Mouse (Mus musculus) midbrain, embryonic 16.5 days (tissue): ENCODE data around the gene Zbtb3. TPM values are rescaled to one million over a fixed set of nuclear protein-coding genes. Genes with fewer than 3 reads are reported as not detected.

Experiments
- ATAC-seq: fragments of 200-750 bp; cut with Nextera tagmentation; 2 replicates; pipeline ENCODE4 v1.8.0; 2017; ENCODE audit warnings: moderate TSS enrichment
- H3K27ac ChIP-seq: fragments of 300-500 bp; sonication (generic); 2 replicates; pipeline ENCODE4 v1.5.1; 2014; ENCODE audit warnings: mild to moderate bottlenecking, low read length, mixed read lengths
- H3K27me3 ChIP-seq: fragments of 300-500 bp; sonication (generic); 2 replicates; pipeline ENCODE4 v1.6.1; 2014; ENCODE audit warnings: low read depth, low read length, mixed read lengths; ENCODE audit not compliant: control insufficient read depth, insufficient read depth
- H3K36me3 ChIP-seq: fragments of 300-500 bp; sonication (generic); 2 replicates; pipeline ENCODE4 v1.6.1; 2014; ENCODE audit warnings: mild to moderate bottlenecking, low read length, moderate library complexity, mixed read lengths; ENCODE audit not compliant: control insufficient read depth, insufficient read depth
- H3K4me1 ChIP-seq: fragments of 300-500 bp; sonication (generic); 2 replicates; pipeline ENCODE4 v1.6.1; 2014; ENCODE audit warnings: mild to moderate bottlenecking, low read length, mixed read lengths; ENCODE audit not compliant: control insufficient read depth, insufficient read depth
- H3K4me2 ChIP-seq: fragments of 300-500 bp; sonication (generic); 2 replicates; pipeline ENCODE4 v1.6.1; 2014; ENCODE audit warnings: mild to moderate bottlenecking, low read length, mixed read lengths
- H3K4me3 ChIP-seq: fragments of 300-500 bp; sonication (generic); 2 replicates; pipeline ENCODE4 v1.5.1; 2014; ENCODE audit warnings: low read depth, mild to moderate bottlenecking, low read length, moderate library complexity, mixed read lengths
- H3K9ac ChIP-seq: fragments of 300-500 bp; sonication (generic); 2 replicates; pipeline ENCODE4 v1.6.1; 2014; ENCODE audit warnings: low read depth, low read length, mixed read lengths
- H3K9me3 ChIP-seq: fragments of 300-500 bp; sonication (generic); replicated peaks from 2 replicates; pipeline ENCODE4 v1.6.1; 2014; ENCODE audit warnings: mild to moderate bottlenecking, low read length, mixed read lengths; ENCODE audit not compliant: control insufficient read depth, poor library complexity, severe bottlenecking
- WGBS: fragments of 180-500 bp; shearing (Covaris S2); extraction: QIAGEN DNeasy Blood & Tissue Kit; methylation state at CpG from one replicate; pipeline ENCODE4 v1.1.7; 2014; 5-methylcytosine and 5-hydroxymethylcytosine counted together
- polyA plus RNA-seq: library from polyadenylated mRNA; unstranded; fragments of >200 nt; fragmentation: Nextera tagmentation; extraction: Ambion mirVana; gene quantifications from 2 replicates; pipeline ENCODE4 v1.2.1, GENCODE M21; 2015

Gene Zbtb3
- polyA plus RNA-seq = 7.6 and 8.9 TPM in 2 replicates

DNA sequence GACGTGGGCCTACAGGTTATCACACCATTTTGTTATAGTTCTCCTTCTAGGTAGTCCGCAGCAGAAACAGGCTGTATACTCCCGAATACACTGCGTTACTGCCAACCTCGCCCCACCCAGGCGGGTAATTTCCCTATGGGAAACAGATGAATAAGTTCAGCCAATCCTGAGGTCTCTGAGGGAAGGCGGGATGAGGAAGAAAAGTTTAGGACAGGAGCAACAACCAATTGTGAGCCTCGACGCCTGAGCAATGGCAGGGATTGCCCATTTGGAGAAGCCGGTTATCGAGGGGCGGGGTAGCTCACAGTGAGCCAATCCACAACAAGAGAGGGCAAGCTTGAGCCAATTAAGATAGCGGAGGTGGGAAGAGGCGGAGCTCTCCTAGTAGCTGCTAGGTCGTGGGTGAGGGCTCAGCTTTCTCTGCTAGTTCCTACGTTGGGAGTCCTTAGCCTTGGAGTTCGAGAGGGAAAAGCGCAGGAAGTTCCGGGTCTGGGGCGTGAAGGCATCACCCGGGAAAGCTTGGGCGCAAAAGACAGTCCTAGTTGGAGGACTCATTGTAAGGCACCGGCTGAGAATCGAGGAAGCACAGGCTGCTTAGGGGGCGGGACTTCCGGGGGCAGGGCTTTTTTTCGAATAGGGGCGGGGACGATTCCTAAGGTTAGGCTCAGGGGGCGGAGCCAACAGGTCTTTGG, at the start of gene Zbtb3:
Gene Zbtb3 (plus strand): TSS at position 426 of the 692 bp plus-strand sequence.
- H3K4me2 ChIP-seq = peak within 1 kb of the TSS; percentile 67
- no peaks in the 10 kb centered on the region for H3K27me3 ChIP-seq
- peaks cover 21% of the 10 kb centered on the region for H3K4me1 ChIP-seq
- under 1% methylated on average over 30 of the region's 30 CpGs for WGBS
- peak within 1 kb of the TSS; percentile 74 for H3K9ac ChIP-seq
- H3K9me3 ChIP-seq = no peaks in the 10 kb centered on the region
- peak within 1 kb of the TSS; percentile 70 for H3K4me3 ChIP-seq
- H3K36me3 ChIP-seq = peaks cover 7% of the 10 kb centered on the region
- H3K27ac ChIP-seq = peak within 1 kb of the TSS; percentile 95
- ATAC-seq = peak; percentile 98

DNA sequence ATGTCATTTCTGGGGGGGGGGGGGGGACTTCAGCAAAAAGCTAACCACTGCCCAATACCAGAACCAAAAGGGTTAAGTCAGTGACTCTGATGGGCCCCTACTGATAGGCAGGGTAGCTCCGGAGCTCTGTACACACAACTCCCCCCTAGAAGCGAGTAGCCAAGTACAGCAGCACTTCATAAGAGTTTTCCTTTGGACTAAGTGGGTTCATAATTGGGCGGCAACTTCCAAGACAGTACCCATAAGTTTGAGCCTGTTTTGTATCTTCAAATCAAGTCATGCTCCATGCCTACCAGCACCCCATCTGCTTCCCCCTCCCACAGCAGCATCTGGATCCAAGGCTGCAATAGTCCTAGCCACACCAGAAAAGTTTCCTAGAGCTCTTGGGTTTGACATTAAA, 46.7 kb upstream of the Zbtb3 start:
- 77% methylated on average over 3 of the region's 3 CpGs for WGBS
- Histone ChIP-seq H3K4me1 (peaks cover 26% of the 10 kb centered on the region), H3K36me3 (peaks cover 15% of the 10 kb centered on the region), H3K9me3 (no peaks in the 10 kb centered on the region), H3K27me3 (no peaks in the 10 kb centered on the region), H3K4me3 (no peak overlapping the region), H3K9ac (no peak overlapping the region), H3K4me2 (peak overlapping the region; percentile 68; the same call in 1 of the 2 replicates), H3K27ac (no peak overlapping the region)
- no peak for ATAC-seq

DNA sequence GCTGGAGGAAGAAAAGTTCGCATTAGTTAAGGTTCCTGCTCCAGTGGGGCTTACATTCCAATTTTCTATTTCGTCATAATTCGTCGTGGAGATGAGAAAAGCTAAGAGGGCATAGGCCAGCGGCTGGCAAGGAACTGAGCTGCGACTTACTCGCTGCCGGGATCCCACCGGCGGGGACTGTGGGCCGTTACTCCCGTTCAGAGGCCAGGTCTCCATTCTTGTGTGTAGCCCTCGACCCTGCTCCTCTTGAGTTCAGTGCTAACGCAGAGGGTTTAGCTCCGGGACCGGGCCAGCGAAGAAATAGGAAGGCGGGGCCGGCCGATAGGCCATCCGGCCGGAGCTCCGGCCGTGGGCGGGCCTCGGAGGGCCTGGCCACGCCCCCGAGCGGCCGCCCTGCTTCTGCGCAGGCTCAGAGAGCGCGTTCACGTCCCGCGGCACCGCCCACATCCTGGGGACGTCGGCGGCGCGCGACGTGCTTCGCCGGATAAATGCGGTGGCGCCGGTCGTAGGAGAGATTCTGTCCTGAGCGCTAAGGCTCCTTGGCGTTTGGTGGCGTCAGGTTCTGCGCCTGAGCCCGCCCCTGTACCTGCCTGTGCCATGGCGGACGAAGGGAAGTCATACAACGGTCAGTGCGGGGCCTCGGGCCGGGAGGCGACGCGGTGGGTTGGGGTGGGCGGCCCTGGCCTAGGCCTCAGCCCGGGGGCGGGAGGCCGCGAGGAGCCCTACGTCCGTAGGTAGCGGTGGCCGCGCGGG, 45.5 kb upstream of the Zbtb3 start, which contains the start of gene Nxf1:
Gene Nxf1 (plus strand): TSS at position 439 of the 753 bp plus-strand sequence.
- Histone ChIP-seq H3K4me3 (peak within 1 kb of the TSS; percentile 100), H3K9me3 (no peaks in the 10 kb centered on the region), H3K4me2 (peak within 1 kb of the TSS; percentile 91), H3K27me3 (no peaks in the 10 kb centered on the region), H3K9ac (peak within 1 kb of the TSS; percentile 99), H3K27ac (peak within 1 kb of the TSS; percentile 89), H3K36me3 (peaks cover 7% of the 10 kb centered on the region), H3K4me1 (peaks cover 26% of the 10 kb centered on the region)
- ATAC-seq = peak; percentile 92
- WGBS = under 1% methylated on average over 75 of the region's 75 CpGs

DNA sequence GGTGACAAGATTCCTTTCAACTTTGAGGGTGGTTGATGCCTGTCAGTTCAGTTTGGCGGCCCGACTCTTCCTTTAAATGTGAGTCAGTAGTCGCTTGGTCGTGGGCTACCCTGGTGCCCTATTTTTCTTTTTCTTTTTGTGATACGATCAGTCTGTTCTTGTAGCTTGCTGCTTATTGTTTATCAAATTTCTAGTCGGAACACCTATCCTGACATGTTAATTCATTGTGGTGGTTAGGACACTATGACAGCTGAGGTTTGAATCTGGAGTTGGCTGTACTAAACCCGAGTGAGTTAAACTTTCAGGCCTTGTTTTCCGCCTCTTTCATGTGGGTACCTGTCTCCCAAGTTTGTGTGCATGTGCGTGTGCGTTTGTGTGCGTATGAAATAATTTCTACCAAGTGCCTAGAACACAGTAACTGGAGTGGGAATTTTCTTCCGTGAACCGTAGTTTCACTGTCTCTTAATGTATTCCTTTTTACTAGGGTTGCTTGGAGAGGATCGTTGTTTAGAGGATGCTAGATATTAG, 44.8 kb upstream of the Zbtb3 start:
- WGBS = 5% methylated on average over 14 of the region's 14 CpGs
- Histone ChIP-seq H3K9ac (peak overlapping the region; percentile 99), H3K4me3 (peak overlapping the region; percentile 100), H3K4me2 (peak overlapping the region; percentile 91), H3K27me3 (no peaks in the 10 kb centered on the region), H3K4me1 (peaks cover 26% of the 10 kb centered on the region), H3K9me3 (no peaks in the 10 kb centered on the region), H3K27ac (peak overlapping the region; percentile 89), H3K36me3 (peaks cover 7% of the 10 kb centered on the region)
- ATAC-seq = peak; percentile 2; the same call in 1 of the 2 replicates

DNA sequence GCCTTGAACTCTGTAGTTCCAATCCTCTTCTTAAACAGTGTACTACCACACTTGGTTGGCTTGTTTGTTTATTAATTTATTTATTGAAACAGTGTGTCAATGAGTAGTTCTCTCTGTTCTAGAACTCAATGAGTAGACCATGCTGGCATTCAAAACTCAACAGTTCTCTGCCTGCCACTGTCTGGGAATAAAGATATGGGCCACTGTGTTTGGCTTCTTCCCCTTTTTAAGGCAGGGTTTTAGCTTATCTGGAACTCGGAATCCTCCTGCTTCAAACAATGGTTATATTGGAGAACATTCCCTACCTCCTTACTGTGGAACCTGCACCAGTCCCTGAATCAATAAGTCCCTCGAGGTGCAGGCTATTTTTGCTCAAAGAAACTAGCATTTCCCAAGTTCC, 43.5 kb upstream of the Zbtb3 start:
- H3K9ac ChIP-seq = no peak overlapping the region
- peak overlapping the region; percentile 91; the same call in 1 of the 2 replicates for H3K4me2 ChIP-seq
- no peaks in the 10 kb centered on the region for H3K27me3 ChIP-seq
- WGBS = 85% methylated on average over 2 of the region's 2 CpGs
- H3K36me3 ChIP-seq = peaks cover 14% of the 10 kb centered on the region
- H3K4me3 ChIP-seq = no peak overlapping the region
- no peak for ATAC-seq
- peaks cover 26% of the 10 kb centered on the region for H3K4me1 ChIP-seq
- H3K9me3 ChIP-seq = no peaks in the 10 kb centered on the region
- no peak overlapping the region for H3K27ac ChIP-seq

DNA sequence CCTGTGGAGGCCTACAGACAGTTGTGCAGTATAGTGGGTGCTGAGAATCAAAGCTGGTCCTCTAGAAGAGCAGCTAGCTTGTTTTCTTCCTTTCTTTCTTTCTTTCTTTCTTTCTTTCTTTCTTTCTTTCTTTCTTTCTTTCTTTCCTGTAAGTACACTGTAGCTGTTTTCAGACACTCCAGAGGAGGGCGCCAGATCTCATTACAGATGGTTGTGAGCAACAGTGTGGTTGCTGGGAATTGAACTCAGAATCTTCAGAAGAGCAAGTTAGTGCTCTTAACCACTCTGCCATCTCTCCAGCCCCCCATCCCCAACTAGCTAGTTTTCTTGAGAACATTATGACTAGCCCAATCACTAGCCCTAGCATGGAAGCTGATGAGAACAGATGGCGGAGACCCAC, 41.6 kb upstream of the Zbtb3 start:
- H3K4me3 ChIP-seq = no peak overlapping the region
- ATAC-seq = no peak
- no peak overlapping the region for H3K4me2 ChIP-seq
- no peak overlapping the region for H3K27ac ChIP-seq
- peaks cover 23% of the 10 kb centered on the region for H3K4me1 ChIP-seq
- peaks cover 26% of the 10 kb centered on the region for H3K36me3 ChIP-seq
- H3K9ac ChIP-seq = no peak overlapping the region
- H3K27me3 ChIP-seq = no peaks in the 10 kb centered on the region
- no peaks in the 10 kb centered on the region for H3K9me3 ChIP-seq
- 91% methylated on average over 2 of the region's 2 CpGs for WGBS

DNA sequence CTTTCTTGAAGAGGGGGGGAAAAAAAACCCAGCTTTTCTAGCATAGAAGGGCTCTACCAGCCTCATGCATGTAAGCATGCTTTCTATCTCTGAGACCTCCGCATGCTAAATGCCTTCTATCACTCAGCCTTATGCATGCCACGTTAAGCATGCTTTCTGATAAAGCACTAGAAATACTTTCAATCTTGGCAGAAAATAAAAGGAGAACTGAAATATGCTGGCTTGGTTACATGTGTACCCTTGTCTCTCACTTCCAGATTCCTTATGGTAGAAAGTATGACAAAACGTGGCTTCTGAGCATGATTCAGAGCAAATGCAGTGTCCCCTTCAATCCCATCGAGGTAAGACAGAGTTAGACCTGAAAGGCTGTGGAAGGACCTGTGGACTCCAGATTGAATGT, 39.1 kb upstream of the Zbtb3 start:
- peaks cover 48% of the 10 kb centered on the region for H3K36me3 ChIP-seq
- no peak overlapping the region for H3K4me2 ChIP-seq
- no peak overlapping the region for H3K4me3 ChIP-seq
- 95% methylated on average over 4 of the region's 4 CpGs for WGBS
- no peak overlapping the region for H3K9ac ChIP-seq
- no peaks in the 10 kb centered on the region for H3K9me3 ChIP-seq
- peaks cover 8% of the 10 kb centered on the region for H3K4me1 ChIP-seq
- H3K27me3 ChIP-seq = no peaks in the 10 kb centered on the region
- ATAC-seq = no peak
- no peak overlapping the region for H3K27ac ChIP-seq

DNA sequence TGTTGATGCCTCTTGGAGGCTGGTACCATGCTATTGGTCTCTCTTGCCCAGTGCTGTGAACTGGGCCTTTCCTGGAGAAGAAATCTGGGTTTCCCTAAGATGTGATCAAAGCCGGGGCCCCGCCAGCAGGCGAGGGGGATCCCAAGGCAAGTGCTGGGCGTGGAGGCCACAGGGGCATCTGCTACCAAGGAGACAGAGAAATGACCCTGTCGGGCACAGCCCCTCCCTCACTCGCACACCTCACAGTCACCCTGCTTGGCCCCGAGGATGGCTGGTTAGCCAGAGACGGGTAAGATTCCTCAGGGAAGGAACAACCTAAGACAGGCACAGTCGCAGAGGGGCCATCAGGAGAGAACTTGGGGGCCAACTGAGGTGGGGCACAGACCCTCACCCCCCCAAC, 36.8 kb upstream of the Zbtb3 start:
- Histone ChIP-seq H3K27ac (no peak overlapping the region), H3K4me3 (no peak overlapping the region), H3K36me3 (peaks cover 58% of the 10 kb centered on the region), H3K9me3 (no peaks in the 10 kb centered on the region), H3K27me3 (no peaks in the 10 kb centered on the region), H3K4me2 (no peak overlapping the region), H3K4me1 (peaks cover 4% of the 10 kb centered on the region), H3K9ac (no peak overlapping the region)
- WGBS = 96% methylated on average over 9 of the region's 9 CpGs
- ATAC-seq = no peak
